Mouse (Mus musculus): ENCODE results near the gene Fam3b.

DNA sequence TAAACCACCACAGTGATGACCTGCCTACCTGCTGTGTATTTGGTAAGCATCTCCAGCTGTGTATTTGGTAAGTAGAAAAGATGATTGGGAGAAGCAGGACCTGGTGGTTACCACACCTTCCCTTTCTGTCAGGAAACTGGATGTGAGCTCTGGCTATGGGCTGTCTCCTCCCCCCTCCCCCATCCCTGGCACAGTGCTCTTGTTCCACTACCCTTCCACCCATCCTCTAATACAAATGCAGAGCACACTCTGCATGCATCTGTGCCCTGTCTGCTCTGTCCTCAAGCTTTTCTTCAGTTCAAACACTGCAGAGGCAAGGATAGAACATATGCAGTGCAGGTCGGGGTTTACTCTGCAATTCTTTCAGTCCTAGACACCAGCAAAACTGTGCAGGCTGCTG, 19.8 kb upstream of the Fam3b start:
- no peak for TF ChIP-seq CTCF (IDR thresholded peaks at IDR 0.05; ENCODE audit: low read depth, low read length)
- no peak for TF ChIP-seq POLR2A (IDR thresholded peaks at IDR 0.05; ENCODE audit: extremely low read depth, insufficient read depth, low read length)
